Mouse (Mus musculus) cortical plate, adult 2 months (tissue): ENCODE measurements around the gene Rora.

ENCODE experiments used
- CTCF ChIP-seq: fragments of 200-500 bp; IDR thresholded peaks from 2 replicates; pipeline ENCODE4 v1.5.1; 2011; ENCODE audit warnings: mild to moderate bottlenecking, control low read depth, low read length; ENCODE audit not compliant: insufficient read depth; ENCODE audit errors: extremely low read depth
- POLR2A ChIP-seq: fragments of 200-500 bp; IDR thresholded peaks from 2 replicates; pipeline ENCODE4 v1.6.1; 2011; ENCODE audit warnings: mild to moderate bottlenecking, low read length, control low read depth; ENCODE audit not compliant: insufficient read depth; ENCODE audit errors: extremely low read depth

DNA sequence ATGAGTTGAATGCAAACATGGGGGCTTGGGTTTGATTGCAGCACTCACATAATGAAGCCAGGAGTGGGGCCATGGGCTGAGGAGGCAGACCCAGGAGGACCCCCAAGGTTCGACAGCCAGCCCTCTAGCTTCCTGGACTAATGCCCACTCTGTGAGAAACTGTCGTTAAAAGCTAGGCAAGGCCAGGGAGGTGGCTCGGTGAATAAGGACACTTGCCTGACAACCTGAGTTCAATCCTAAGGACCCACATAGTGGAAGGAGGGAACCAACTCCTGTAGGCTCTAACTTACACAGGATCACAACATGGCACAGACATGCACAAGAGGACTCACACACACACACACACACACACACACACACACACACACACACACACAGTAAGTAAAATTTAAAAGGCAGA is 527.4 kb downstream of the Rora start:
- no peak for TF ChIP-seq CTCF
- TF ChIP-seq POLR2A, result no peak
